Mouse (Mus musculus): ENCODE measurements around the gene Cdt1.

Cdt1 gene

GRCm38 (mm10) chr8:122567361-122568108 is at the start of gene Cdt1:
Gene Cdt1 (plus strand): TSS chr8:122568015.
- in situ Hi-C loops (cut with MboI, MseI): loop anchor here (10.0 to 25.0 kb wide), 2 partner anchors 993 to 995 kb away; partner anchors contain the start of gene Fbxo31

GRCm38 (mm10) chr8:122520611-122521010 is 47.2 kb upstream of the Cdt1 start:
- in situ Hi-C loops (cut with MboI, MseI): no loop called here

- in situ Hi-C loops (cut with MboI, MseI): no loop called here
Observed at GRCm38 (mm10) chr8:122522796-122523651, 44.8 kb upstream of the Cdt1 start.

- in situ Hi-C loops (cut with MboI, MseI): no loop called here
Observed at GRCm38 (mm10) chr8:122523652-122524360, 44.0 kb upstream of the Cdt1 start.

GRCm38 (mm10) chr8:122524506-122524905 is 43.3 kb upstream of the Cdt1 start:
- in situ Hi-C loops (cut with MboI, MseI): no loop called here

- in situ Hi-C loops (cut with MboI, MseI): no loop called here
Observed at GRCm38 (mm10) chr8:122525004-122525403, 42.8 kb upstream of the Cdt1 start.

GRCm38 (mm10) chr8:122526084-122526483 is 41.7 kb upstream of the Cdt1 start:
- in situ Hi-C loops (cut with MboI, MseI): no loop called here

GRCm38 (mm10) chr8:122526526-122527170 is 41.2 kb upstream of the Cdt1 start:
- in situ Hi-C loops (cut with MboI, MseI): no loop called here

GRCm38 (mm10) chr8:122527937-122528336 is 39.9 kb upstream of the Cdt1 start:
- in situ Hi-C loops (cut with MboI, MseI): no loop called here

- in situ Hi-C loops (cut with MboI, MseI): no loop called here
Observed at GRCm38 (mm10) chr8:122529159-122529558, 38.7 kb upstream of the Cdt1 start.

GRCm38 (mm10) chr8:122531312-122531711 is 36.5 kb upstream of the Cdt1 start:
- in situ Hi-C loops (cut with MboI, MseI): no loop called here

GRCm38 (mm10) chr8:122537033-122537432 is 30.8 kb upstream of the Cdt1 start:
- in situ Hi-C loops (cut with MboI, MseI): no loop called here

- in situ Hi-C loops (cut with MboI, MseI): no loop called here
Observed at GRCm38 (mm10) chr8:122537812-122538211, 30.0 kb upstream of the Cdt1 start.

GRCm38 (mm10) chr8:122538310-122539076 is 29.3 kb upstream of the Cdt1 start:
- in situ Hi-C loops (cut with MboI, MseI): no loop called here

GRCm38 (mm10) chr8:122544138-122544537 is 23.7 kb upstream of the Cdt1 start:
- in situ Hi-C loops (cut with MboI, MseI): no loop called here

GRCm38 (mm10) chr8:122546066-122546755 is 21.6 kb upstream of the Cdt1 start:
- in situ Hi-C loops (cut with MboI, MseI): no loop called here

GRCm38 (mm10) chr8:122546811-122547453 is 20.9 kb upstream of the Cdt1 start:
- in situ Hi-C loops (cut with MboI, MseI): no loop called here

GRCm38 (mm10) chr8:122547815-122548214 is 20.0 kb upstream of the Cdt1 start:
- in situ Hi-C loops (cut with MboI, MseI): no loop called here

GRCm38 (mm10) chr8:122548331-122548730 is 19.5 kb upstream of the Cdt1 start:
- in situ Hi-C loops (cut with MboI, MseI): no loop called here
